Mouse (Mus musculus): ENCODE measurements around the gene Tax1bp1.
A peak's percentile ranks its signal among the peaks of the same experiment; 100 is the strongest.

The Tax1bp1 gene

DNA sequence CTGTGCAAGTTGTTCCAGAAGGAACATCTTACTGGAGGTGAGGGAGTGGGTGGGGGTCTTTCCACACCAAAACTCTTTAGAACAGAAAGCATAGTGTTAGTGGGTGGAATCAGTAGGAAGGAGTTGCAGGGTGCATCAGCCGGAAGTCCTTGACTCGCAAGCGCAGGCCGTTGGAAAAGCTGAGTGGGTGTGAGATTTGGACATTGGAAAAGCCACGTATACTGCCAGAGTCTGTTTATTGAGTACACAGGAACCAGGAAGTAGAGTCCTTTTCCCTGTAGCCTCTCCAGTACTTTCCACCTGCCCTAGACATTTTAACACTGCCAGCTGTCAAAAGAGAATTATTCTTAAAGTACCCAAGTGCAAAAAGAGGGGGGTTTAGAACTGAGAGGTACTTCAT lies 5.7 kb upstream of the Tax1bp1 start:
- DNase-seq: no peak

DNA sequence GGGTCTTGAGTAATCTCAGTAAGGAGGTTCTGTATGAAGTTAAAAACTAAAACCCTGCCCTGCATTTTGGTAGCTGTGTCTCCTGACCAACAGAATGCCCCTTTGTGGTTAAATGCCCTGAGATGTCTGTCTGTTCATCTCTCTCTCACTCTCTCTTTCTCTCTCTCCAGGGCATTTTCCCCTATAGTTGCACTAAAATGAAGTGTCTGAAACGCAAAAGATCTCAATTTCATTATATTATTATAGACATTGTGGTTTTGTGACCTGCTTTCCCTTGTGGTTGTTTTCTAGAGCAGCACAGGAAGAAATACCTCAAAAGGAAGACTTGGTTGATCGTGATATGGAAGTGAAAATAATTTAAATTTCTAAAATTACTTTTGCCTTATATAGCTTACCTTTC lies 966 bp upstream of the Tax1bp1 start:
- peak; percentile 14 to 17 for DNase-seq

DNA sequence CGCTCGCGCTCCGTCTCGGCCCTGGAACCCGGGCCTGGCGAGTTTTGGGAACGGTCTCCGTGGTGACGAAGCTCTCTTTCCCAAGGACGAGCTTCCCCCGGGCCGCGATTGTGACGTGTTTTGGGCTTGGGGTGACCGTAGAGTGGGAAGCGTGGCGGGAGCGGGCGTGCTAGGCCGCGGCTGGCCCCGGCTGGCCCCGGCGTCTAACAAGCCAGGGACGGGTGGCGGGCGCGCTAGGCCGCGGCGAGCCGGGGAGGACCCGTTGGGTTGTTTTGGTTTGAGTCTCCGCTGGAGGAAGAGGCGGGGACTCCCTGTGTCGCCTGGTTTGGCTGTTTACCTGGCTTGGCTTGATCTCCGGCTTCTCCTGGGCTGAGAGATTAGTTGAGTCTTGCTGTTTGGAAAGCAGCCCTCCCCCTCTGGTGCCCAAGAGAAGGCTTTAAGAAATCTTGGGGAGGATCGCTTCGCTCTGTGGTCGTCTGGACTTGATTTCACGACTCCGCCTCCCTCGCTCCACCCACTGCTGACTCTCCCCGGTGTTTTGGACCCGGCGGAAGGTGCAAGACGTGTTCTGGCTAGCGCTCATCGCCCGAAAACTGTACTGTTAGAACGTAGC lies 474 bp downstream of the Tax1bp1 start:
- peak; percentile 87 to 88 for DNase-seq

DNA sequence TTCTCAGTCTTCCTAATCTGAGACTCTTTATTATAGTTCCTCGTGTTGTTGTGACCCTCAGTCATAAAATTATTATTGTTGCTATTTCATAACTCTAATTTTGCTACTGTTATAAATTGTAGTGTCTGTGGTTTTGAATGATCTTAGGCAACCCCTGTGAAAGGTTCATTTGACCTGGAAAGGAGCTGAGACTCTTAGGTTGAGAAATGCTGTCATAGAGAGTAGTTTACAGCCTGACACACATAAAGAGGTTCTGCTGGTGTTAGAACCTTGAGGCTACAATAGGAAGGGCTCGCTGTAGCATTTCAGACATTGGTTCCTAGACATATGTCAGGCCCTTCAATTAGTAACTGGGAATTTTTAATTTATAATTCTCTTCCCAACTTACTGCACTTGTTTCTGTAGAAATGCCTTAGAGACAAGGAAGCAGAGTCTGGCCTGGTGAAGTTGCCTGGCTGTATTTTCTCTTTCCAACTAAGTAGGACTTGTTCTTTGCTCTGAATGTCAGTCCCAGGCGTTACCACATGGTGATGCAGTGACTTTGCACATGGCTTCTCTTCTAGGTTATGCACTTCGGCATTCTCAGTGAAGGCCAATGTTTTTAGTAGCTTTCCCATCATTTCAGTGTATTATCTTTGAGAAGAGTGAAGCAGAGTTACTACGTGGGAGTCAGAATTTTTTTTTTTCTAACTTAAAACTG lies 4.1 kb downstream of the Tax1bp1 start:
- DNase-seq: no peak

DNA sequence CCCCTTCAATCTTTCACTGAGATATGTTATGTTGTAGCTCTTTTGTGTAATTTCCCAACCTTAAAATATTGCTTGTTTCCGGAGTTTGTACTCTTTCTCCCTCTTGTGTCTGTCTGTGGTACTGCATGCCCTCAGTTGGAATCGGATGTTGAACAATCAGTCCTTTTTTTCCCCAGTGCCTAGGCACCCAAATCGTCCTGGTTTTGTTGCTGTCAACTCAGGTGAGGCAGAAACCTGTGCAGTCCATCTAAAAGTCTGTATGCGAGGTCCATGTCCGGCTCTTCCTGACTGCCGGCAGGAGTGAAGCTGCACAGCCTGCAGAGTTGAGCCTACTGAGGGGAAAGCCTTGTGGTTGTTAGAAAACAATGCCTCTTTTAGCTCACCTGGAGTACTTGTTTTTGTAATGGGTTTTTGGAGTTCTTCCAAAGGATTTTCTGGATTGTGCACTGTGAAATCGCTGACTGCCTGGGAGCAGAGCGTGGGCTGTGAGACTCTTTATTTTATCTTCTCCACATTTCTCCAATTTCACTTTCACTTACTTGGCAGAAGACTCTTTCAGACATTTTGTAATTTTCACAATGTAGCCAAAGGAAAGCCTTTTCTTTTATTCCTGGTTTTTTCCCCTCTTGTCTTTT lies 11.4 kb downstream of the Tax1bp1 start:
- peak; percentile 76 to 79 for DNase-seq

DNA sequence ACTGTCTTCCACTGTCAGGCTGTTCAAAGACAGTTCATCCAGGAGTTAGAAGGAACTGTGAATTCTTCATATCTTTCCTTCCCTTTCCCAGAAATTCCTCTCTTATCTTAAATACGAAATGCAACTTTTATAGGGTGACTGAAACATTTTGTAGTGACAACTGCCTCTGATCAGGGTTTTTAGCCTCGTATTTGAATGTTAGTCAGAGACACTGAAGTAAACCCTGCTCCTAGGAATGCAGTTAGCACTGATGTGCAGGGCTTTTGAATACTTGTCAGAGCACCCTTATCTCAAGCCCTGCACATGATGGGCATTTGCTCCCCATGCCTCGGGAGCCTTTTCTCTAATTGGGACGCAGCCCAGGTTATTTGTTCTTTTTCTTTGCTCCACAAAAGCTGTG lies 16.8 kb downstream of the Tax1bp1 start:
- DNase-seq: no peak

DNA sequence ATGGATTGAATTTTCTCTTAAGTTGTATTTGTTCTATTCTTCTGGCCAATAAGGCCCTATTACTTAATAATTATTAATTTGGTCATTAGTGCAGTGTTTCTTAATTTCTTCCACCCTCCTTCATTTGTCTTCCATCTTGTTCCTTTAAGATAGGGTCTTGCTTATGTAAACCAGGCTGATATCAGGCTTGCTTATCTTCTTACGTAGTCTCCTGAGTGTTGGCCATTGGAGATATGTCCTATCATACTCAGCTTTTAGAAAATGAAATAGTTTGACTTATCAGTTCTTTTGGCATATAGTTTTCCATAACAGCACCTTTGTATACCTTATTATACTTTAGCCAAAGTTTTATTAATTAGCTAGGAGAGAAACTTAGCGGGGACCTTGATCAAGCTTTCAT lies 21.1 kb downstream of the Tax1bp1 start:
- no peak for DNase-seq

DNA sequence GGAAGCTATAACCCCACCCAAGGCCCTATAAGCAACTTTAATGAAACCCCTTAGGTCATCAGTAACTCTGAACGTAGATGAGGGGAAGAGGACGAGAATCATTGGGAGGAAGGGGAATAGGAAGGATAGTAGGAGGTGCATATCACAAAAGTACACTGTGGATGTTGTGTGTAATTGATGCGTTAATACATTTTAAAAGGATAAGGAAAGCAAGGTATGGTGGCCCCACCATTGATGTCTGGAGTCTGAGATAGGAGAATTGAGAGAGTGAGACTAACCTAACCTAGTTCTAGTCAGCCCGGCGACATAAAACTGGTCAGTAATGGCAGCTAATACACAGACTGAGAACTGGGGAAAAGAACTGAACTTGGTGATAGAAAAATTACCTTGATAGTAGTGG lies 39.3 kb downstream of the Tax1bp1 start:
- DNase-seq: no peak

DNA sequence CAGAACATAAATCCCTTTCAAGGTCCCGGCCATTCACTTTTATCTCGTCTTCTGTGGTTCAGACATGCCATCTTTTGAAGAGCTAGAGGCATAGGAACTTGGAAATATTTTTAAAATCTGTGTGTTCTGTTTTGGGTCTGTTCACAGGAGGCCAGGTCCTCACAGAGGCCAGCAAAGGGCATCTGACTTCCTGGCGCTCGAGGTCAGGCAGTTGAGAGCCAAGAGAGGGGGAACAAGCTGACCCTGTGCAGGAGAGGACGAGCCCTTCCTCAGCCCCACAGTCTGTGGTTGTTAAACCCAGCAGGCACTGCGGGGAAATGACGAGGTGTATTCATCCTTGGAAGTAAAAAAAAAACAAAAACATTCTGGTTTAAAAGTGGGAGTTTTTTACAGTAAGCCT lies 51.7 kb downstream of the Tax1bp1 start:
- DNase-seq: no peak

DNA sequence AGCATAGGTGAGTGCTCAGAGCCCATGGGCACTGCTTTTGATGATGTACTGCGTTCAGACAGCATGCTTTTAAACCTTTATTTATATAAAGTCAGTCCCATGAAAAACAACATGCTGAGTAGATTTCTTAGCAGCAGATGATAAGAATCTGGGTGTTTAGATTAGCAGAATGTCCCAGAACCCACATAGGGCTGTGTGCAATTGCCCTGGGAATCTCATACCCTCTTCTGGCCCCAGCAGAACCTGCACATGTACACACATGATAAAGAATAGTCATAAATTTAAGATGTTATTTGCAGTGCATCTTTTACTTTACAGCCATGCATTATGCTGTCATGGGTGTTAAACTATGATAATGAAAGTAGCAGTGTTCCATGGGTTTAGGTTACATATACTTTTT lies 57.3 kb downstream of the Tax1bp1 start:
- DNase-seq: no peak

DNA sequence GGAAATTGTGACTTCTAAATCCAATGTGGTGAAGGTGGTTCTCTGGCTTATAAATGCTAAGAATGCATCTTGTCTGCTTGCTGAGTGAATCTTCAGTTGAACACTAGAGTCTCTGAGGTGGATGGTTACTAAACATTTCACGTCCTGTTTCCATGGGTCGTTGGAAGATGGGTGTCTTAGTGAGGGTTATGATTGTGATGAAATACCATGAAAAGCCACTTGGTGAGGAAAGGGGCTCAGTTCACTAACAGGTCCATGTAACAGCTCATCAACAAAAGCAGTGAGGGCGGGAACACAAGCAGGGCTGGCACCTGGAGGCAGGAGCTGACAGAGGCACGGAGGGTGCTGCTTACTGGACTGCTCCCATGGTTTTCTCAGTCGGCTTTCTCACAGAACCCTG lies 59.6 kb downstream of the Tax1bp1 start:
- DNase-seq: no peak

DNA sequence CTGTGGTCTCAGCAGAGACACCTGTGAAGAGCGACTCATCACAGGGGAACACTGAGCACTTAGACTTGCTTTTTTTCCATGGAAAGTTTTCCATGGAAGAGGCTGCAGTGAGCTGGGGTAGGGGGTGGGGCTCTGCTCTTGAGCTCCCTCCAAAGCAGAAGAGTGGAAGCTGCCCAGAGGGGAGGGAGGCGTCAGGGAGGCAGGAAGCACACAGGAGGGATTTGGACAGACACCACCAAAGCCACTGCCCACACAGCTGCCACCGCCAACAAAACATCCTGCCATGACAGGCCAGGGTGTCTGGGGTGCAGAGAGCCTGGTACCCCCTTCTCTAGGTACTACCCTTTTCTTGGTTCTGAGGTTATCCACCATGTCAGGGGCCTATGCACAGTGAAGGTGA lies 61.8 kb downstream of the Tax1bp1 start:
- DNase-seq: no peak

DNA sequence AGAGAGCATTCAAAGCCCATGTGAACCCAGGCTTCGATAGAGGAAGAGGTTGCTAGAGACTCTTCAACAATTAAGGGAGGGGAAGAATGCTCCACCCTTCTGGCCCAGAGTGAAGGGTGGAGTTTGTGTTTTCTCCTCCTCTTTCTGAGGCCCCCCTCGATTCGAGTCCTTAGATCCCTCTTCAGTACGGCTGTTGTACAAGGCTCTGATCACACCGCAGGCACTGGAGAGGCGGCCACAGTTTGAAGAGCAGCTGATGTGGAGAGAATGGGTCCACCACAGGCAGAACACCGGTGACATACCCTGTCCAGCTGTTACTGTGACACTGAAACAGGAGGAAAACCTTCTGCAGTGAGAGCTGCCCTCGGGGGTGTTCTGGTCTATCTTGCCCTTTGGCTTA lies 62.4 kb downstream of the Tax1bp1 start:
- no peak for DNase-seq

DNA sequence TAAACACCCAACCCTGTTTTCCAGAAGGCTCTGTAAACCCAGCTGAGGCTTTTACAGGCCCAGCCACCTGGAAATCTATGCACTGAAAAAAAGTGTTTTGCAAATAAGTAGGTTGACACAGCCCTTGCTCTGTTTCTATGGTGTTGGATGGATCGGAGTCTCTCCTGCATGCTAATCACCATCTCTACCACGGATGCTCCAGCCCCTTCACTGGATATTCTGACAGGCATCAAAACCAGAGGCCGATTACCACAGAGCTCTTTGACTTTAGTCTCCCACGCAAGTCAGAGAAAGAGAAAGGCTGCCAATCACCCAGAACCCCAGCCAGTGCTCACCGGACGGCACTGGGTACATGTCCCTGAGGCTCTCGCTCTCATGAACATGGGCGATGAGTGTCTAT lies 63.5 kb downstream of the Tax1bp1 start:
- DNase-seq: no peak

DNA sequence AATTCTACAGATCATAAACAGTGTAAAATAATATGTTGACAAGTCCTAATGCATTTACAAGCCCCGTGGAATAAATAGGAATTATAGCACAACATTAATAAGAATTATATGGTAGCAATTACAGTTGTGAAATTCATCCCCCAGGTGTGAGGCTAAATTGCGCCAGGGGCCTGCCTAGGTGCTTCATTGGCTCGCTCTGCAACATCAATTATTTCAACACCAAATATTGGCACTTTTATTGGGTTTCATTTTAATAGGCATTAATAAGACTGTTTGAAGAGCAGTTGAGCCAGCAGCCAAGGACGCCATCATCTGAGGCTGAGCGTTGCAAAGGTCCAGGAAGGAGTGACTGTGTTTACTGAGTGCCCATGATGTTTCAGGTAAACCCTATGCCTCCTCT lies 65.0 kb downstream of the Tax1bp1 start:
- no peak for DNase-seq

DNA sequence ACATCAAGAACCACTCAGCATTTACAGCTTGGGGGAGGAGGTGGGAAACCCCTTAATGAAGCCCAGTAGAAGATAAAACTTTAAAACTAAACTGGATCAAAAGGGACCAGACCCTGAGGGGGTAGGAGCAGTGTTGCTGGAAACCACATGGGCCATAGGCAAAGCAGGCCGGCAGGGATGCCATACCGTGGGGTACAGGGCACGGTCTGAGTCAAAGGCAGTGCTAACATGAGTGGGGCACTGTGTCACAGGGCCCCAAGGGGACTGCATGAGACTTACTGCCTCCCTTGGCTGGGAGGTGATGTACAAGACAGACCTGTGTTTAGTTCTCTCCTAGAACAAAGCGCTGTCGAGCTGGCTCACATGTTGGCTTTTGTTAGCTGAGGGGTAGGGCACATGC lies 66.0 kb downstream of the Tax1bp1 start:
- DNase-seq: no peak

DNA sequence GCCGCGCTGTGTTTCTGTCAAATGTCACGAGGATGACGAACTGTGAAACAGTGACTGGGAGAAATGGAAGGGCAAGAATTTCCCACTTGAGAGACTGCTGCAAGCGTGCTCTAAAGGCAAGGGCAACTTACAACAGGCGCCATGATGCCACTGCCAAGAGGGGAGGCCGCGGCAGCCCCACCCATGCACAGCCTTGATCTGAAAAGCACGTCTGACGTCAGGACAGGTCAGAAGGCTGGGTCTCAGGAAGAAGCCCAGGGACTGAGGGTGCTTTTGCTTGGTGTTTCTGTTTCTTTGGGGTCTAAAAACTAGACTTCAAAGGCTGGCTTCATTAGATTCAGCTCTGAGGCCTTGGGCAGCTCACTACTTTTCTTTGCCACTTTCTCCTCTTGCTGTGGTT lies 76.8 kb downstream of the Tax1bp1 start:
- no peak for DNase-seq

DNA sequence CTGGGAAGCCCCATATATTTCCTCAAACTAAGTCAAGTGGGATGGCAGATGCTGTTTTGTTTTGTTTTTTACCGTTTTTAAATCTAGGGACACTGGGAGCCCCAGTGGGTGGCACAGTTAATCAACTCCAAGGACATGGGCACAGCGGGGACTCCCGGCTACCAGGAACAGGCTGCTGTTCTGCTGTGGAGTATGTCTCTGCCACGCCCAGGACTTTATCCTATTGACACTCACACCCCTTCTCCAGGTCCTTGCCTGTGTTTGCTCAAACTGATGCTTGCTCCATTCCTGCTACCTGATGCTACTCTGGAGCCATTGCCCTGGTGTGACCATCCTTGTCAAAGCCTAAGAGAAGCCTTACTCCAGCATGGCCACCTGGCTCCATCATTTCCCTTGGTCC lies 77.3 kb downstream of the Tax1bp1 start:
- no peak for DNase-seq

DNA sequence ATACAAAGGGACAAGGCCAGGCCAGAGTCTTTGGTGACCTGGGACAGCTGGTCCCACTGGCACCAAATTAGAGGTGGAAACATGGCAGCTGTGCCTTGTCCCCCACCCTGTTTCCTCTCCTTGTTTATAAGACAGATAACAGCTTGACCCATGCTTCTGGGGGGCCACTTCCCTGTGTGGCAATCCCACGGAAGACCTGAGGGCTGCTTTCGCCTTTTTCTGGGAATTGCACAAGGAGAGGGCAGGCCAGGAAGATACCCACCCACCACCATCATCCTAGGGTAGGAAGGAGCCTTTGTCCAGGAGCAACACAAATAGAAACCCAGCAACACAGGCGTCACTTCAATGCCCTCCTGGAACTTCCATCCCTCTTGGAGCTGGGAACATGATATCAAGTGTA lies 78.9 kb downstream of the Tax1bp1 start:
- no peak for DNase-seq

DNA sequence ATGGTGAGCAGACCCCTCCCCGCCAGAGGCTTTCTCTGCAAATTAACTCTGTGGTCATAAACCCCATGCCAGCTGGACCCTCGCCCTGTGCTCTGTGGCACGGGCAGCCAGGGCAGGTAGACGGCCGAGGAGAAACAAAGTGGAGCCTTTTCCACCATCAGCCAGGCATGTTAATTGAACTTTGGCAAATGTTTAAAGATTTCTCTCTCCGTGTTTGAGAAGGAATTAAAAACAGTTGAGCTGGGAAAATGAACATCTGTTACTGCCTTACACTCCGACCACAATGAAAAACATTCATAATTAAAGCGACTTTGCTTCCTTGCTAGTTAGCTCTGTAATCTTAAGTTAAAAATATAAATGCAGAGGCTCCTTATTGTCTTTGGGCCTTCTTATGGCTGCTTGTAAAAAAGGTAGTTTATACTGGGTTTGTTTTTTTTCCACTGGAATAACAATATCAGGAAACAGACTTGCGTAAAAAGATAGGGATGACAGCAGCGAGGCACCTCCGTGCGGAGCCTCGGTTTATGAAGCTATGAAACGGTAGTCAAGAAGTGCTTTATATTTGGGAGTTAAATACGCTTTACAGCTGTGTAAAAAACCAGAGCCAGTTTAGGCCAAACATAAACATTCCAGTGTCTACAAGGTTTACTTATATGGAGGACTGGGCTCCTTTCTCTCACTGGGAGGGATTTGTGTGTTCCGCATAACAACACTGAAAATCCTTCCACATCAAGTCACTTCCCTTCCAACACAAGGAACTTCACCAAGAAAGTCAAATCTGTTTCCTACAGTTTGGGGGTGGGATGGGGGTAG lies 81.7 kb downstream of the Tax1bp1 start:
- DNase-seq: no peak

DNA sequence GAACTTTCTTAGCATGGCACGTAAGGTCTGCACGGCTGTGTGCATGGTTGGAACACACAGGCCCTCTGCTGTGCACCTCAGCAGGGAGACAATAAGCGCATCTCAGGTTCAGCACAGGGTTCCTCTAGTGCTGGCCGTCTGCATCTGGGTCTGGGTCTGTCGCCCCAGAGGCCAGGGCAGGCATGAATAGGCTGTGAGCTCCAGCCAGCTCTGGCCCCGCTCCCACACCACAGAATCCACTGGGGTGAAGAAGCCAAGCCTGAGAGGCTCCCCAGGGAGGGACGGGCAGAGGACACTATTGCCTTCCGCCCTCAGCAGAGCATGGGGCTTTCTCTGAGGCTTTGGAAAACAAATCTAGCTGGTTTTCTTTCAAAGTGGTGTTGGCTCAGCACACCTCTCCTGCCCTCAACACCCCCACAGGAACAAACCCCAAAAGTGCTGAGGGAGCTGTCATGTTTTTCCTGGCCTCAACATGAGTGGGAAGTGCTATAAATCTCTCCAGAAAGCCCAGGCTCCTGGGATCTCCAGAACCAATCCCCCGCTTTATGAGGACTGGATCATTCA lies 82.6 kb downstream of the Tax1bp1 start:
- no peak for DNase-seq

DNA sequence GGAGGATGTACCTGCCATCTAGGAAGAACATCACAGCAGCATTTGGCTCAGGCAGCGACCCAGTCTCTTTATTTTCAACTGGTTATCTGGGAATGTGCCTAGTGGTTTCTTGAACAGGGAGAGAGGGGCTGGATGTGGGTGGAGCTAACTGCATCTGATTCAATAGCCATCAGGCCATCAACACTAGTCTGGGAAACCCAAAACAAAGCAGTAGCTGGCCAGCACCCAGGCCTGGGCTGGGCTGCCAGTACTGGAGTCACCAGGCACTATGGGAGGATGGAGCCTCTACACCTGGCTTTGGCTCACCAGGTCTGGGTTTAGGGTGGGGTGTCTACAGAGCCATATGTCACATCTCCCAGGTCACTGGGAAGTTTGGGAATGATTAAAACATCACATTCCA lies 83.2 kb downstream of the Tax1bp1 start:
- DNase-seq: no peak

DNA sequence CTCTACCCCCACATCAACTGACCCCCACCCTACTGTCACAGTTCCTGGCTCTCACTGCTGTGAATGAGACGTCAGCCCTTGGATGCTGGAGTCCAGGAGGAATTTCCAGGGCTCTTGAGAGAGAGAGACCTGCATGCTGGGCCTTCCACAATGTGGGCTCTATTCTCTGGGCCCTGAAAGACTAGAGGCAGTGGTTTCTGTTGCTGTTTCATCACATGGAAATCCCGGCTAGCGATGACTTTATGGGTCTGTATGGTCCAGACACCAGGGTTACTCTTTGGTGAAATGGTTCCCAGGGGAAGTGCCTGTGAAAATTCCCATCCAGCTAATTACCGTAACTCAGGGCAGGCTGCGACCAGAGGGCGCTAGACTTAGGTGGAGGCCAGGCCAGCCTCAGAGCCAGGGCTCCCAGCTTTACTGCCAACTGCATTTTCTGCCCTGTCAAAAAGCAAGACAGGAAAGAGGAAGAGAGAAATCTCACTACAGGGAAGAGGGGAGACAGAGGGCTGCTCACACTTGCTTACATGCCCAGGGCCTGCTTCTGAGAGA lies 83.8 kb downstream of the Tax1bp1 start:
- no peak for DNase-seq
